Mouse (Mus musculus): ENCODE data around the gene Pnkd. TPM values are rescaled to one million over a fixed set of nuclear protein-coding genes. Genes with fewer than 3 reads are reported as not detected.
A peak's percentile ranks its signal among the peaks of the same experiment; 100 is the strongest.
"Not testable (repeated sequence)": the region's sequence is repeated elsewhere in the genome, so short reads cannot be mapped to it uniquely, and the experiment has no call there.

Gene Pnkd
- polyA plus RNA-seq, 1 experiment from 2014 or later, result 34.0 TPM

- H3K9ac ChIP-seq (ENCODE audit: low read depth, low read length), result no peak overlapping the region
- no peak for ATAC-seq (ENCODE audit: low read depth)
- no peak overlapping the region for H3K4me2 ChIP-seq (ENCODE audit: low read depth, low read length)
- H3K9me3 ChIP-seq (replicated peaks; ENCODE audit: control insufficient read depth, low read length), result no peaks in the 10 kb centered on the region
- H3K4me1 ChIP-seq (ENCODE audit: control insufficient read depth, low read depth, low read length), result peaks cover 59% of the 10 kb centered on the region
- H3K4me3 ChIP-seq (ENCODE audit: low read depth, low read length), result no peak overlapping the region
- 80% methylated on average over 9 of the region's 9 CpGs for WGBS (ENCODE audit: insufficient replicate concordance)
- H3K27me3 ChIP-seq (ENCODE audit: control insufficient read depth, insufficient read depth, low read depth, low read length), result no peaks in the 10 kb centered on the region
- H3K36me3 ChIP-seq (ENCODE audit: control insufficient read depth, insufficient read depth), result peaks cover 20% of the 10 kb centered on the region
- no peak overlapping the region for H3K27ac ChIP-seq (ENCODE audit: low read length)
Measured at GRCm38 (mm10) chr1:74394311-74394710, 109.6 kb downstream of the Pnkd start.

- H3K27me3 ChIP-seq (ENCODE audit: control insufficient read depth, insufficient read depth, low read depth, low read length), result no peaks in the 10 kb centered on the region
- H3K4me1 ChIP-seq (ENCODE audit: control insufficient read depth, low read depth, low read length), result peaks cover 54% of the 10 kb centered on the region
- H3K9ac ChIP-seq (ENCODE audit: low read depth, low read length), result no peak overlapping the region
- peak overlapping the region; percentile 69; the same call in 1 of the 2 replicates for H3K27ac ChIP-seq (ENCODE audit: low read length)
- peaks cover 20% of the 10 kb centered on the region for H3K36me3 ChIP-seq (ENCODE audit: control insufficient read depth, insufficient read depth)
- no peak for ATAC-seq (ENCODE audit: low read depth)
- H3K9me3 ChIP-seq (replicated peaks; ENCODE audit: control insufficient read depth, low read length), result no peaks in the 10 kb centered on the region
- H3K4me2 ChIP-seq (ENCODE audit: low read depth, low read length), result no peak overlapping the region
- no peak overlapping the region for H3K4me3 ChIP-seq (ENCODE audit: low read depth, low read length)
- 88% methylated on average over 15 of the region's 15 CpGs for WGBS (ENCODE audit: insufficient replicate concordance)
Measured at GRCm38 (mm10) chr1:74394858-74395257, 110.1 kb downstream of the Pnkd start.

DNA sequence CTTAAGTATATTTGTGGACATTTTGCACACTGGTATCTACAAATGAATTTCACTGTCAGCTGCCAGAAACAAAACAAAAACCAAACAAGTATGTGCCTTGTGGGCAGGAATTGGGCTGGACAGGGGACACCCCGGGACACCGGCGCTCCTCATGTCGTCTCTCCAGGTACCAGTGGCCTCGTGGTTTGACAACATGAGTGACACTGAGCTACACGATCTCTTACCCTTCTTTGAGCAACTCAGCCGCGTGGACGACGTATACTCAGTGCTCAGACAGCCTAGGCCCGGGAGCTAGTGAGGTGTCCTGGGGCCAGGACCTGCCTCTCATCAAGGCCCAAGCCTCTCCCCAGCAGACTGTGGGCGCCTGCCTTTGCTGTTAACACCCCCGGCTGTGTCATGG is 110.6 kb downstream of the Pnkd start:
- WGBS (ENCODE audit: insufficient replicate concordance), result 87% methylated on average over 13 of the region's 13 CpGs

GRCm38 (mm10) chr1:74396456-74397222 is 111.9 kb downstream of the Pnkd start:
- H3K36me3 ChIP-seq (ENCODE audit: control insufficient read depth, insufficient read depth), result peaks cover 20% of the 10 kb centered on the region
- H3K9me3 ChIP-seq (replicated peaks; ENCODE audit: control insufficient read depth, low read length); ATAC-seq (ENCODE audit: low read depth); H3K27me3 ChIP-seq (ENCODE audit: control insufficient read depth, insufficient read depth, low read depth, low read length): not testable (repeated sequence)
- 4% methylated on average over 11 of the region's 12 CpGs for WGBS (ENCODE audit: insufficient replicate concordance)
- peaks cover 54% of the 10 kb centered on the region for H3K4me1 ChIP-seq (ENCODE audit: control insufficient read depth, low read depth, low read length)
- H3K4me3 ChIP-seq (ENCODE audit: low read depth, low read length), result peak overlapping the region; percentile 67
- peak overlapping the region; percentile 82 for H3K27ac ChIP-seq (ENCODE audit: low read length)
- peak overlapping the region; percentile 98 for H3K4me2 ChIP-seq (ENCODE audit: low read depth, low read length)
- peak overlapping the region; percentile 77 for H3K9ac ChIP-seq (ENCODE audit: low read depth, low read length)

More for the DNA sequence above, 110.6 kb downstream of the Pnkd start:
- Histone ChIP-seq H3K4me1 (ENCODE audit: control insufficient read depth, low read depth, low read length) (peaks cover 49% of the 10 kb centered on the region), H3K4me2 (ENCODE audit: low read depth, low read length) (no peak overlapping the region), H3K9me3 (replicated peaks; ENCODE audit: control insufficient read depth, low read length) (no peaks in the 10 kb centered on the region), H3K27me3 (ENCODE audit: control insufficient read depth, insufficient read depth, low read depth, low read length) (no peaks in the 10 kb centered on the region), H3K9ac (ENCODE audit: low read depth, low read length) (no peak overlapping the region), H3K27ac (ENCODE audit: low read length) (peak overlapping the region; percentile 69), H3K36me3 (ENCODE audit: control insufficient read depth, insufficient read depth) (peaks cover 20% of the 10 kb centered on the region), H3K4me3 (ENCODE audit: low read depth, low read length) (no peak overlapping the region)
- no peak for ATAC-seq (ENCODE audit: low read depth)

DNA sequence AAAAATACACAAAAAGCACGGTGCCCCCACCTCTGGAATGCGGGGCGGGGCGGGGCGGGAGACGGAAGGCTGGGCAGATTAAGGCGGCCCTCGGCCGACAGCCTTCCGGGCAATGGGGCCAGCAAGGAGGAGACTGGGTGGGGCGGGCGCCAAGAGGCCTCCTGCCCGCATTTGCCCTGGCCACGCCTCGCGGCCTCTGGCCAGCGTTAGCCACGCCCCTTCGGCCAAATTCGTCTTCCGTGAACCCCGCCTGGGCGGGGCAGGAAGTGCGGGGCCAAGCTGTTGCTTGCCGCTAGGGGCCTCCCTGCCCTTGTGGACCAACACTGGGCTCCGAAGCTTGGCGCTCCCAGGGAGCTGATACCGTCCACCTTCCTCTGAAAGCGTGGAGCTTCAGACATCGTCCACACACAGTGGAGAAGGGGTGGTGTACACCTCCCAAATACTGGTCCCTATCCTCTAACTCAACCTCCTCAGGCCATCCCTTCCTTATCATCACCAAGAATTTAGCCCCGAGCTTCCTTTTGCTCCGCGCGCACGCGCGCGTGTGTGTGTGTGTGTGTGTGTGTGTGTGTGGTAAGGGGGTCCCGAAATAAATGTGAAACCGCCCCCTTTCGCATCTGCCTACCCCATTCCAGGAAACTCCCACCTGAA is 112.7 kb downstream of the Pnkd start:
- H3K4me2 ChIP-seq (ENCODE audit: low read depth, low read length), result peak overlapping the region; percentile 98
- H3K4me3 ChIP-seq (ENCODE audit: low read depth, low read length), result peak overlapping the region; percentile 67
- H3K36me3 ChIP-seq (ENCODE audit: control insufficient read depth, insufficient read depth), result peaks cover 20% of the 10 kb centered on the region
- peaks cover 58% of the 10 kb centered on the region for H3K4me1 ChIP-seq (ENCODE audit: control insufficient read depth, low read depth, low read length)
- under 1% methylated on average over 41 of the region's 41 CpGs for WGBS (ENCODE audit: insufficient replicate concordance)
- H3K27ac ChIP-seq (ENCODE audit: low read length), result peak overlapping the region; percentile 95
- H3K27me3 ChIP-seq (ENCODE audit: control insufficient read depth, insufficient read depth, low read depth, low read length), result no peaks in the 10 kb centered on the region
- H3K9ac ChIP-seq (ENCODE audit: low read depth, low read length), result peak overlapping the region; percentile 77
- peak; percentile 91 for ATAC-seq (ENCODE audit: low read depth)
- H3K9me3 ChIP-seq (replicated peaks; ENCODE audit: control insufficient read depth, low read length), result no peaks in the 10 kb centered on the region

- H3K27ac ChIP-seq (ENCODE audit: low read length), result peak overlapping the region; percentile 95
- H3K4me3 ChIP-seq (ENCODE audit: low read depth, low read length), result peak overlapping the region; percentile 67
- H3K4me1 ChIP-seq (ENCODE audit: control insufficient read depth, low read depth, low read length), result peaks cover 52% of the 10 kb centered on the region
- no peaks in the 10 kb centered on the region for H3K9me3 ChIP-seq (replicated peaks; ENCODE audit: control insufficient read depth, low read length)
- H3K9ac ChIP-seq (ENCODE audit: low read depth, low read length), result peak overlapping the region; percentile 77
- ATAC-seq (ENCODE audit: low read depth), result peak; percentile 3; the same call in 1 of the 2 replicates
- peak overlapping the region; percentile 98 for H3K4me2 ChIP-seq (ENCODE audit: low read depth, low read length)
- no peaks in the 10 kb centered on the region for H3K27me3 ChIP-seq (ENCODE audit: control insufficient read depth, insufficient read depth, low read depth, low read length)
- H3K36me3 ChIP-seq (ENCODE audit: control insufficient read depth, insufficient read depth), result peaks cover 20% of the 10 kb centered on the region
- WGBS (ENCODE audit: insufficient replicate concordance), result 3% methylated on average over 11 of the region's 11 CpGs
Measured at GRCm38 (mm10) chr1:74397919-74398451, 113.3 kb downstream of the Pnkd start.

GRCm38 (mm10) chr1:74400531-74400930 is 115.8 kb downstream of the Pnkd start:
- Histone ChIP-seq H3K27ac (ENCODE audit: low read length) (peak overlapping the region; percentile 56), H3K4me3 (ENCODE audit: low read depth, low read length) (no peak overlapping the region), H3K36me3 (ENCODE audit: control insufficient read depth, insufficient read depth) (no peaks in the 10 kb centered on the region), H3K9ac (ENCODE audit: low read depth, low read length) (0 out of 2 replicates have a peak overlapping the region, but pooled peaks have one; percentile 30), H3K4me2 (ENCODE audit: low read depth, low read length) (peak overlapping the region; percentile 61), H3K4me1 (ENCODE audit: control insufficient read depth, low read depth, low read length) (peaks cover 32% of the 10 kb centered on the region), H3K9me3 (replicated peaks; ENCODE audit: control insufficient read depth, low read length) (no peaks in the 10 kb centered on the region), H3K27me3 (ENCODE audit: control insufficient read depth, insufficient read depth, low read depth, low read length) (no peaks in the 10 kb centered on the region)
- ATAC-seq (ENCODE audit: low read depth), result no peak
- 51% methylated on average over 3 of the region's 3 CpGs for WGBS (ENCODE audit: insufficient replicate concordance)

DNA sequence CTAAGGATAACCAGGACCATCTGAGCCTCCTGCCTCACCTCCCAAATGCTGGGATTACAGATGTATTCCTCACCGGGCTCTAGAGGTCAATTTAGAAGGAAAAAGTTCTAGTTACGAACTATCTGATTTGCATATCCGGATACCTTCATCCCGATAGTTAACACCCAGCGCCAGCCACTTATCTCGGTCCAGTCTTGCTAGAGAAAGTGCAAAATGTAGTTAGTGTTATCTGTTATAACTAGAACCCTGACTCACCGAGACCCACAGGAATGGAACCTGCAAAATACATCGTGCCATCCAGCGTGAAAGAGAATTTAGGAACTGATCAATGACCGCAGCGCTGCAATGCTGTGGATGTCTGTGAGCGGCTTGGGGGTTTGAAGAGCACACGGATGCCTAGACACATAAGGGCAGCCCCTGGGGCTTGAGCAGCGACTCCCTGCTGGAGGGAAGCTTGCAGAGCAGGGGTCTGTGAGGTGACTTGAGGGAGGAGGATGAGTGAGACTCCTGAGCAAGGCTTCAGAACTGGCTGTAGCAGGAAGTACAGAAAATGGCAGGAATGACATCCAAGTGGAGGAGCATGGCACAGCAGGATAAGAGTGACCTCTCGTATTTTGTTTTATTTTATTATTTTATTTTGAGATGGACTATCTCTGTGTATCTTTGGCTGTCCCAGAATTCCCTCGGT is 116.4 kb downstream of the Pnkd start:
- peak overlapping the region; percentile 43 for H3K9ac ChIP-seq (ENCODE audit: low read depth, low read length)
- peak overlapping the region; percentile 61 for H3K4me2 ChIP-seq (ENCODE audit: low read depth, low read length)
- no peaks in the 10 kb centered on the region for H3K36me3 ChIP-seq (ENCODE audit: control insufficient read depth, insufficient read depth)
- no peak for ATAC-seq (ENCODE audit: low read depth)
- H3K27ac ChIP-seq (ENCODE audit: low read length), result peak overlapping the region; percentile 56
- WGBS (ENCODE audit: insufficient replicate concordance), result 32% methylated on average over 16 of the region's 16 CpGs
- peaks cover 32% of the 10 kb centered on the region for H3K4me1 ChIP-seq (ENCODE audit: control insufficient read depth, low read depth, low read length)
- no peaks in the 10 kb centered on the region for H3K27me3 ChIP-seq (ENCODE audit: control insufficient read depth, insufficient read depth, low read depth, low read length)
- H3K9me3 ChIP-seq (replicated peaks; ENCODE audit: control insufficient read depth, low read length), result no peaks in the 10 kb centered on the region
- peak overlapping the region; percentile 20 for H3K4me3 ChIP-seq (ENCODE audit: low read depth, low read length)

Data from liver, embryonic 16.5 days (tissue).